Mouse (Mus musculus) cerebral cortex, adult 2 months (tissue): ENCODE results near the gene Ets2.

Experiments used
- WGBS: fragments of 180-500 bp; shearing (Covaris S2); methylation state at CpG from one replicate; pipeline ENCODE4 v1.1.7; 2018; 5-methylcytosine and 5-hydroxymethylcytosine counted together

The Ets2 gene

DNA sequence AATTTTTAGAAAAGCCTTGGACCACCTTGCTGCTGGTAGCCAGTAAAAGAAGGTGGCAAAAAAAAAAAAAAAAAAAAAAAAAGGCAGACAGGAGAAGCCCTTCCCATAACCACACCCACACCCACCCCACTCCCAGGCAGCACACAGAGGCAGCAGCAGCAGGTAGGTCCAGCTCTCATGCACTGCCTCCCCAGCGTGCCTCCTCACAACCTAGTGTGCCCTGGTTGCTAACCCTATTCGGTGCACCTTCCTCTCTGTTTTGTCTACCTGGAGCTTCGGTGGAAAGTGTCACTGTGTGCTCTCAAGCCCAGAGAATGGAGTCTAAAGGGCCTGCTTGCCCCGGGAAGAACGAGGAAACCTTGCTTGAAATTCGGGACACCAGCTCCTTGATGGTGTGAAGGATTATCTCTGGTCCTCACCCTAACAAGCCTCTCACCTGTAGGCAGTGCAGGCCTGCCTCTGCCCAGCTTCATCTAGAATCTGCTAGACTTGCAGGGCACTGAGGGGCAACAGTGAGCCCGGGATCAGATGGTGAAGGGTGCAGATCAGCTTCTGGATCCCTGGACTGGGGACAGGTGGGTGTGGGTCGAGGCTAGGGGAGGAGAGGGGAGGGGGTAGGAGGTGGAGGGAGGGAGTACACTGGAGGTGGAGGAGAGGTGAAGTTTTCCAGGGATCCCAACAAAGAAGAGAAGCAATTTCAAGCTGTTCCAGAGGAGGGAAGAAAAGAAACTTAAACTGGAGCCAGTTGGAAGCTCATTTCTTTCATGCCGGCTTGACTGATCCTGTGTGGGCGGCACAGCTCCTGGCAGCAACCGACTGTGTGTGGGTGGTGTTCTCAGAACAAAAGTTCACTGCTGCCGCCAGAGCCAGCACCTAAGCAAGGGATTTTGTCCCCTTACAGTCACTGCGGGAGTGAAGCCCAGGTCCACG lies 67.5 kb downstream of the Ets2 start:
- 22% methylated on average over 14 of the region's 14 CpGs for WGBS

DNA sequence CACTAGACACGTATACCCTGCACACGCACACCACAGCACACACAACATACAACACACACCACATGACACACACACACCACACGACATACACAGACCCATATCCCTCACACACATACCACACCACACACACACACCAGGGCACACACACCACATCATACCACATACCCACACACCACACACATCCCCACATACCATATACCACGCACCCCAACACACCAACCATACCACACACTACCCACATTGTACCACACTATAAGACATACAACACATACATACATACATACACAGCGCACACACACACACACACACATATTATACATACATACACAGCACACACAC lies 68.1 kb downstream of the Ets2 start:
- 49% methylated on average over 5 of the region's 5 CpGs for WGBS
